Mouse (Mus musculus): ENCODE measurements around the gene Mtx2. TPM values are rescaled to one million over a fixed set of nuclear protein-coding genes. Genes with fewer than 3 reads are reported as not detected.

Gene Mtx2
- 10 to 100 TPM; 14.1 to 14.7 TPM for total RNA-seq (2023)

GRCm38 (mm10) chr2:74825730-74826430 lies at the start of gene Mtx2:
TSS of gene Mtx2 (plus strand) at chr2:74825803.

Other genes with a start within 250 kb of the Mtx2 start
- 10 to 100 TPM; 42.3 to 47.5 TPM for gene Lnpk, start 246.4 kb upstream of the Mtx2 start, total RNA-seq (2023)
- gene Evx2, start 166.2 kb upstream of the Mtx2 start, total RNA-seq (2023), result not detected
- gene Hoxd13, start 157.5 kb upstream of the Mtx2 start, total RNA-seq (2023), result not detected
- not detected for gene Hoxd12, start 150.8 kb upstream of the Mtx2 start, total RNA-seq (2023)
- gene Hoxd11, start 146.2 kb upstream of the Mtx2 start, total RNA-seq (2023), result not detected
- gene Hoxd10, start 133.9 kb upstream of the Mtx2 start, total RNA-seq (2023), result not detected
- gene Hoxd9, start 128.1 kb upstream of the Mtx2 start, total RNA-seq (2023), result not detected
- gene Hoxd8, start 121.2 kb upstream of the Mtx2 start, total RNA-seq (2023), result not detected
- not detected for gene Hoxd3, start 113.9 kb upstream of the Mtx2 start, total RNA-seq (2023)
- gene Hoxd4, start 113.9 kb upstream of the Mtx2 start, total RNA-seq (2023), result not detected
- gene Gm28230, start 99.1 kb upstream of the Mtx2 start, total RNA-seq (2023), result not detected
- not detected for gene Hoxd1, start 62.8 kb upstream of the Mtx2 start, total RNA-seq (2023)